Mouse (Mus musculus) erythroblast, embryonic 14.5 days (primary cell): ENCODE measurements around the gene Ect2.

ENCODE experiments used
- GATA1 ChIP-seq: IDR thresholded peaks from 2 replicates; pipeline ENCODE4 v1.6.1; 2012; ENCODE audit warnings: low read length, inconsistent platforms, mixed read lengths
- TAL1 ChIP-seq: IDR thresholded peaks from 3 replicates; pipeline ENCODE4 v1.6.1; 2012; ENCODE audit warnings: low read length, inconsistent platforms, mixed read lengths

GRCm38 (mm10) chr3:27156594-27156949, 2.9 kb upstream of the Ect2 start:
- TF ChIP-seq TAL1 (no peak), GATA1 (no peak)
